Mouse (Mus musculus): Measurements from ENCODE around the gene Syncrip. TPM values are rescaled to one million over a fixed set of nuclear protein-coding genes. Genes with fewer than 3 reads are reported as not detected.

Syncrip gene
- polyA plus RNA-seq, 1 experiment = 44.2 TPM

GRCm38 (mm10) chr9:88438237-88438554 is 44.2 kb downstream of the Syncrip start:
- Histone ChIP-seq H3K4me1 (peaks cover 31% of the 10 kb centered on the region), H3K36me3 (replicated peaks; ENCODE audit: low read length) (no peaks in the 10 kb centered on the region), H3K27me3 (replicated peaks) (no peaks in the 10 kb centered on the region), H3K9me3 (no peaks in the 10 kb centered on the region), H3K4me3 (replicated peaks) (peak overlapping the region; percentile 99)
- TF ChIP-seq FLI1 (IDR thresholded peaks at IDR 0.05; ENCODE audit: low read length) (no peak), GATA1 (IDR thresholded peaks at IDR 0.05; ENCODE audit: borderline replicate concordance, low read length) (no peak)

DNA sequence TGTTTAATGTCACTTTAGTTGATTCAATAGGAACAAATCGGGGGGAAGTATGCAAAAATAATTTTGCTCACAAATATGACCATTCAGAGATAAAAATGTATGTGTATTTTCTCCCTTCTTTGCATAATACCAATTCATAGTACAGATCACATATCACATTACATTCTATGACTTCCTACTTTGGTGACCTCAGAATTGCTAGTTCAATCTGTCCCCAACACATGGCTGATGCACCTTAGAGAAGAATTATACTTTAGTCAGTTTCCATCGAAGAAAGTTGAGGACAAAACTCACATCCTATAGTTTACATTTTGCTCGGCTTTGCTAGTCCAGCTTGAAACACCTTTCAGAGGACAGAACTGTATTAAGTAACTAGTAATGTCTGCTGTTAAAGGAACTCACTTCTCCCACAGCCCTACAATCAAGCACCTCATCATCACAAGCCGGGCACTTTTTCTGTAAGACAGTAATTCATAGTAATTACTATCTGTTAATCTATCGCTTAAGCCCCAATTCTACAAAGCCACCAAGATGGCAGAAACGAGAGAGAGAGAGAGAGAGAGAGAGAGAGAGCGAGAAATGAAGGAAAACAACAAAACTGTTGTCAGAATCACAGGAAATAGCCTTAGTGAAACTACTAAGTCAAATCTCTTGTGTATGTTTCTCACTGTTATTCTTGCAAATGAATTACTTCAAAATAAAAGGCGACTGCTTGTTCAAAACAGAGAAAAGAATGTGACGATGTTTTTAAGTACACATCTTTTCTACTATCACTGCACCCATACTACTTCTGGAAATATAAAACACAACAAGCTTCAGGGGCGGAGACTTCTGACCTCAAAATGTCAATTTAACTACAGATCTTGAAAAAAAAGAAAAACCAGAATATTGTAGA is 44.8 kb downstream of the Syncrip start:
- Histone ChIP-seq H3K36me3 (replicated peaks; ENCODE audit: low read length) (no peaks in the 10 kb centered on the region), H3K4me1 (peaks cover 31% of the 10 kb centered on the region), H3K4me3 (replicated peaks) (peak overlapping the region; percentile 99), H3K9me3 (no peaks in the 10 kb centered on the region), H3K27me3 (replicated peaks) (no peaks in the 10 kb centered on the region)
- no peak for TF ChIP-seq FLI1 (IDR thresholded peaks at IDR 0.05; ENCODE audit: low read length)
- TF ChIP-seq GATA1 (IDR thresholded peaks at IDR 0.05; ENCODE audit: borderline replicate concordance, low read length) = no peak

GRCm38 (mm10) chr9:88424356-88424755 is 58.0 kb downstream of the Syncrip start:
- H3K27me3 ChIP-seq (replicated peaks) = no peaks in the 10 kb centered on the region
- no peak overlapping the region for H3K4me3 ChIP-seq (replicated peaks)
- no peak for TF ChIP-seq GATA1 (IDR thresholded peaks at IDR 0.05; ENCODE audit: borderline replicate concordance, low read length)
- no peak for TF ChIP-seq FLI1 (IDR thresholded peaks at IDR 0.05; ENCODE audit: low read length)
- no peaks in the 10 kb centered on the region for H3K9me3 ChIP-seq
- peaks cover 53% of the 10 kb centered on the region for H3K36me3 ChIP-seq (replicated peaks; ENCODE audit: low read length)
- peaks cover 15% of the 10 kb centered on the region for H3K4me1 ChIP-seq

- peaks cover 4% of the 10 kb centered on the region; the same call in 1 of the 2 replicates for H3K4me1 ChIP-seq
- no peaks in the 10 kb centered on the region for H3K9me3 ChIP-seq
- no peaks in the 10 kb centered on the region for H3K27me3 ChIP-seq (replicated peaks)
- peaks cover 60% of the 10 kb centered on the region for H3K36me3 ChIP-seq (replicated peaks; ENCODE audit: low read length)
- no peak overlapping the region for H3K4me3 ChIP-seq (replicated peaks)
- TF ChIP-seq GATA1 (IDR thresholded peaks at IDR 0.05; ENCODE audit: borderline replicate concordance, low read length) (no peak), FLI1 (IDR thresholded peaks at IDR 0.05; ENCODE audit: low read length) (no peak)
These were observed 59.9 kb downstream of the Syncrip start for GRCm38 (mm10) chr9:88422428-88422827.

GRCm38 (mm10) chr9:88416752-88417151 is 65.6 kb downstream of the Syncrip start:
- no peaks in the 10 kb centered on the region for H3K9me3 ChIP-seq
- peaks cover 4% of the 10 kb centered on the region; the same call in 1 of the 2 replicates for H3K4me1 ChIP-seq
- H3K27me3 ChIP-seq (replicated peaks) = no peaks in the 10 kb centered on the region
- TF ChIP-seq GATA1 (IDR thresholded peaks at IDR 0.05; ENCODE audit: borderline replicate concordance, low read length) (no peak), FLI1 (IDR thresholded peaks at IDR 0.05; ENCODE audit: low read length) (no peak)
- peaks cover 76% of the 10 kb centered on the region for H3K36me3 ChIP-seq (replicated peaks; ENCODE audit: low read length)
- H3K4me3 ChIP-seq (replicated peaks) = no peak overlapping the region

DNA sequence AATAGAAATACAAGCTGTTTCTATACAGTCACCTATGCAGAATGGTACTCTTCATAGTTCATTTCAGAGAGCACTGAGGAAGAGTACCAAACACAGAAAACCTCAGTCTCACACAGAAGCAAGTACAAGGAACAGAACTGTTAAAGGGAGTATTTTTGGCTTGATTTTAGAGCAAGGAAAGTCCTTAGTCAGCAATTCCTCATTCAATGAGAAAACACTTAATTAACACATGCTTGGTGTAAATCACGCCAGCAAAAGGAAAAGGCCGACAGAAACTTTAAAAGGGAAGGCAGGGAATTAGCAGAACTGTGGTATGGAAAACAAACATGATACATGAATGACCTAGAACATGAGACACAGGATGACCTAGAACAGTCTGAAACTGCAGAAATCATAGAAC is 72.4 kb downstream of the Syncrip start:
- Histone ChIP-seq H3K4me3 (replicated peaks) (no peak overlapping the region), H3K9me3 (no peaks in the 10 kb centered on the region), H3K4me1 (no peaks in the 10 kb centered on the region), H3K36me3 (replicated peaks; ENCODE audit: low read length) (peaks cover 70% of the 10 kb centered on the region), H3K27me3 (replicated peaks) (no peaks in the 10 kb centered on the region)
- TF ChIP-seq GATA1 (IDR thresholded peaks at IDR 0.05; ENCODE audit: borderline replicate concordance, low read length) (no peak), FLI1 (IDR thresholded peaks at IDR 0.05; ENCODE audit: low read length) (no peak)

DNA sequence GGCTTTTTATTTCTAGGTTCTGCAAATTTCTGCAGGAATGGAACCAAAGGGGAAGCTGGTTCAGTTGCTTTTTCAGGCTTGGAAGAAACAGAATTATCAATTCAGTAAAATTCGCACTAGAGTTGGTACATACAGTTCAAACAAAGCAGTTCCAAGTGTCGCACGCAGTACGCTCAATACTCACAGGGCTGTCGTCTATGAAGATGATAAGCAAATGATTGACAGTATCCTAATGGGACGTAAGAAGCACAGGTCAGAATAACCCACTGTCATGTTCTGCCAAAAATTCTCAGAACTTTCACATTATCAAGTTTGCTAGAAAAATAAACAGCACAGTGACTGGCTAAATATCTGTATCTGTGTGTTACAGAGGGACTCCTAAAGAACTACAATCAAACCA is 77.9 kb downstream of the Syncrip start:
- peaks cover 3% of the 10 kb centered on the region; the same call in 1 of the 2 replicates for H3K4me1 ChIP-seq
- TF ChIP-seq FLI1 (IDR thresholded peaks at IDR 0.05; ENCODE audit: low read length) = no peak
- no peak for TF ChIP-seq GATA1 (IDR thresholded peaks at IDR 0.05; ENCODE audit: borderline replicate concordance, low read length)
- no peaks in the 10 kb centered on the region for H3K27me3 ChIP-seq (replicated peaks)
- no peaks in the 10 kb centered on the region for H3K9me3 ChIP-seq
- H3K4me3 ChIP-seq (replicated peaks) = no peak overlapping the region
- H3K36me3 ChIP-seq (replicated peaks; ENCODE audit: low read length) = peaks cover 75% of the 10 kb centered on the region

DNA sequence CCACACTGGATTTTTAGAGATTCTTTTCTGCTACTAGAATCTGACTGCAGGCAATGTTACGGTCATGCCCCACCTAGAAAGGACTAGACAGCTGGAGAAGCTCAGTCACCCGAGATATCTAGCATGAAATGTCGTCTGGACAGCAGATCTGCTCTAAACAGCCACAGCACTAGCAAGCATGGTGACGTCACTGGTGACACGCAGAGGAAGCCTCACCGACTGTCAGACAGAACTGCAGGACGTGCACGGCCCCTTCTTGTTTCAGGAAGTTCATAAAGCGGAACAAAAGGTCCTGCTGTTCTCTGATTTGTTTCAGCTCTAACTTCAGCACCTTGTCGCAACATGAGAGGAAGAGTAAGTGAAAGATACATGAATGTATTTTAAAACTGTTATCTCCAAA is 78.3 kb downstream of the Syncrip start:
- Histone ChIP-seq H3K9me3 (no peaks in the 10 kb centered on the region), H3K27me3 (replicated peaks) (no peaks in the 10 kb centered on the region), H3K4me3 (replicated peaks) (no peak overlapping the region), H3K36me3 (replicated peaks; ENCODE audit: low read length) (peaks cover 71% of the 10 kb centered on the region), H3K4me1 (peaks cover 3% of the 10 kb centered on the region; the same call in 1 of the 2 replicates)
- TF ChIP-seq FLI1 (IDR thresholded peaks at IDR 0.05; ENCODE audit: low read length) = no peak
- no peak for TF ChIP-seq GATA1 (IDR thresholded peaks at IDR 0.05; ENCODE audit: borderline replicate concordance, low read length)

- no peak for TF ChIP-seq FLI1 (IDR thresholded peaks at IDR 0.05; ENCODE audit: low read length)
- no peak for TF ChIP-seq GATA1 (IDR thresholded peaks at IDR 0.05; ENCODE audit: borderline replicate concordance, low read length)
- Histone ChIP-seq H3K9me3 (no peaks in the 10 kb centered on the region), H3K4me1 (no peaks in the 10 kb centered on the region), H3K27me3 (replicated peaks) (no peaks in the 10 kb centered on the region), H3K4me3 (replicated peaks) (no peak overlapping the region), H3K36me3 (replicated peaks; ENCODE audit: low read length) (peaks cover 71% of the 10 kb centered on the region)
These were observed 83.9 kb downstream of the Syncrip start for GRCm38 (mm10) chr9:88398461-88398860.

Other genes starting within 250 kb of the Syncrip start
- 11.9 and 45.6 TPM in 2 replicates for gene Nt5e, start 155.4 kb downstream of the Syncrip start, polyA plus RNA-seq (2012; ENCODE audit: insufficient read depth, low replicate concordance)
- gene Snx14, start 43.6 kb downstream of the Syncrip start, polyA plus RNA-seq (2012; ENCODE audit: insufficient read depth, low replicate concordance) = 2.3 and 3.0 TPM in 2 replicates
- gene Gm20537, start 26.0 kb downstream of the Syncrip start, polyA plus RNA-seq (2012; ENCODE audit: insufficient read depth, low replicate concordance) = 17.0 TPM in 1 of 2 replicates, not detected in the other
- gene Zfp949, start 65.4 kb upstream of the Syncrip start, polyA plus RNA-seq (2012; ENCODE audit: insufficient read depth, low replicate concordance) = 0.78 TPM in 1 of 2 replicates, not detected in the other
- gene Trim43a, start 98.3 kb upstream of the Syncrip start, polyA plus RNA-seq (2012; ENCODE audit: insufficient read depth, low replicate concordance) = not detected in 2 replicates
- gene Mthfsl, start 237.7 kb upstream of the Syncrip start, polyA plus RNA-seq (2012; ENCODE audit: insufficient read depth, low replicate concordance) = not detected in 2 replicates
- gene Bcl2a1d, start 249.3 kb upstream of the Syncrip start, polyA plus RNA-seq (2012; ENCODE audit: insufficient read depth, low replicate concordance) = not detected in 2 replicates

All from megakaryocyte, embryonic 14.5 days (primary cell).